Mouse (Mus musculus) limb, embryonic 14.5 days (tissue): ENCODE data around the gene Glipr1l3. TPM values are rescaled to one million over a fixed set of nuclear protein-coding genes. Genes with fewer than 3 reads are reported as not detected.
"Not testable (repeated sequence)": the region's sequence is repeated elsewhere in the genome, so short reads cannot be mapped to it uniquely, and the experiment has no call there.

Experiments
- ATAC-seq: fragments of 200-750 bp; cut with Nextera tagmentation; 2 replicates; pipeline ENCODE4 v1.8.0; 2017; ENCODE audit warnings: low read depth, moderate number of reproducible peaks, moderate TSS enrichment; ENCODE audit not compliant: low FRiP score
- DNase-seq: peaks from one replicate; pipeline ENCODE4 v3.0.0-alpha.2; 2015; ENCODE audit warnings: low spot score
- H3K27ac ChIP-seq: fragments of 300-500 bp; sonication (generic); replicated peaks from 2 replicates; pipeline ENCODE4 v1.5.1; 2014; ENCODE audit warnings: low read depth, mild to moderate bottlenecking, low read length, moderate library complexity, mixed read lengths
- H3K27me3 ChIP-seq: fragments of 300-500 bp; sonication (generic); 2 replicates; pipeline ENCODE4 v1.6.1; 2014; ENCODE audit warnings: low read length, mixed read lengths; ENCODE audit not compliant: control insufficient read depth, insufficient read depth
- H3K36me3 ChIP-seq: fragments of 300-500 bp; sonication (generic); 2 replicates; pipeline ENCODE4 v1.6.1; 2014; ENCODE audit warnings: mild to moderate bottlenecking, low read length, moderate library complexity, mixed read lengths; ENCODE audit not compliant: control insufficient read depth, insufficient read depth
- H3K4me1 ChIP-seq: fragments of 300-500 bp; sonication (generic); 2 replicates; pipeline ENCODE4 v1.6.1; 2014; ENCODE audit warnings: antibody characterized with exemption, low read length, mixed read lengths; ENCODE audit not compliant: control insufficient read depth, insufficient read depth
- H3K4me2 ChIP-seq: fragments of 300-500 bp; sonication (generic); replicated peaks from 2 replicates; pipeline ENCODE4 v1.6.1; 2014; ENCODE audit warnings: low read depth, mild to moderate bottlenecking, low read length, moderate library complexity; ENCODE audit not compliant: severe bottlenecking
- H3K4me3 ChIP-seq: fragments of 300-500 bp; sonication (generic); replicated peaks from 2 replicates; pipeline ENCODE4 v1.5.1; 2014; ENCODE audit warnings: low read length
- H3K9ac ChIP-seq: fragments of 300-500 bp; sonication (generic); 2 replicates; pipeline ENCODE4 v1.6.1; 2014; ENCODE audit warnings: mild to moderate bottlenecking, low read depth, low read length, moderate library complexity; ENCODE audit not compliant: severe bottlenecking
- H3K9me3 ChIP-seq: fragments of 300-500 bp; sonication (generic); 2 replicates; pipeline ENCODE4 v1.6.1; 2016; ENCODE audit warnings: low read length; ENCODE audit not compliant: control insufficient read depth
- POLR2A ChIP-seq: fragments of 200-500 bp; IDR thresholded peaks from 2 replicates; pipeline ENCODE4 v1.8.0; 2012; ENCODE audit warnings: inconsistent platforms, mild to moderate bottlenecking, moderate library complexity, borderline replicate concordance; ENCODE audit not compliant: insufficient read depth, insufficient read length; ENCODE audit errors: extremely low read depth
- WGBS: fragments of 180-500 bp; shearing (Covaris S2); extraction: QIAGEN DNeasy Blood & Tissue Kit; methylation state at CpG from one replicate; pipeline ENCODE4 v1.1.7; 2014; 5-methylcytosine and 5-hydroxymethylcytosine counted together
- polyA plus RNA-seq, 2 experiments: library from polyadenylated mRNA; depleted of rRNA in 1 of 2; stranded (reverse) in 1 of 2; unstranded in 1 of 2; fragments of >200 nt; fragmentation: Nextera tagmentation in 1 of 2; extraction: Ambion mirVana in 1 of 2; gene quantifications; 2 replicates each; pipeline versions ENCODE4 v1.2.1 to v1.2.3; 2012 to 2014

Glipr1l3 gene
- polyA plus RNA-seq, 2 experiments = not detected

- no peaks in the 10 kb centered on the region for H3K9me3 ChIP-seq
- H3K4me1 ChIP-seq = no peaks in the 10 kb centered on the region
- DNase-seq = no peak
- H3K4me3 ChIP-seq = no peak overlapping the region
- no peak overlapping the region for H3K27ac ChIP-seq
- TF ChIP-seq POLR2A = no peak
- no peaks in the 10 kb centered on the region for H3K36me3 ChIP-seq
- H3K4me2 ChIP-seq = no peak overlapping the region
- WGBS = 88% methylated on average over 7 of the region's 7 CpGs
- H3K9ac ChIP-seq = no peak overlapping the region
- no peaks in the 10 kb centered on the region for H3K27me3 ChIP-seq
- no peak for ATAC-seq
These were observed 49.7 kb downstream of the Glipr1l3 start for GRCm38 (mm10) chr10:112110401-112110800.

- not testable (repeated sequence) for H3K4me2 ChIP-seq, H3K9me3 ChIP-seq, H3K4me1 ChIP-seq, H3K36me3 ChIP-seq, H3K27me3 ChIP-seq, H3K4me3 ChIP-seq, H3K27ac ChIP-seq, H3K9ac ChIP-seq
- peak; percentile 43 for DNase-seq
- 6% methylated on average over 5 of the region's 5 CpGs for WGBS
- peak; percentile 12; the same call in 1 of the 2 replicates for ATAC-seq
These were observed 54.3 kb downstream of the Glipr1l3 start for GRCm38 (mm10) chr10:112105785-112106184.

Other genes starting within 250 kb of the Glipr1l3 start
- gene Krr1, start 187.7 kb downstream of the Glipr1l3 start, polyA plus RNA-seq (2012; rRNA removed) = 20.1 and 29.6 TPM in 2 replicates
- gene Krr1, start 187.7 kb downstream of the Glipr1l3 start, polyA plus RNA-seq (2014; fragmentation: Nextera tagmentation; extraction: Ambion mirVana) = 41.3 and 43.7 TPM in 2 replicates
- 3.3 and 6.3 TPM in 2 replicates for gene Glipr1, start 157.7 kb downstream of the Glipr1l3 start, polyA plus RNA-seq (2012; rRNA removed)
- gene Glipr1, start 157.7 kb downstream of the Glipr1l3 start, polyA plus RNA-seq (2014; fragmentation: Nextera tagmentation; extraction: Ambion mirVana) = 2.7 and 5.1 TPM in 2 replicates
- not detected in 2 replicates for gene Glipr1l1, start 100.1 kb downstream of the Glipr1l3 start, polyA plus RNA-seq (2012; rRNA removed)
- not detected in 2 replicates for gene Glipr1l1, start 100.1 kb downstream of the Glipr1l3 start, polyA plus RNA-seq (2014; fragmentation: Nextera tagmentation; extraction: Ambion mirVana)
- gene Glipr1l2, start 77.0 kb downstream of the Glipr1l3 start, polyA plus RNA-seq (2012; rRNA removed) = not detected in 2 replicates
- gene Glipr1l2, start 77.0 kb downstream of the Glipr1l3 start, polyA plus RNA-seq (2014; fragmentation: Nextera tagmentation; extraction: Ambion mirVana) = not detected in 2 replicates
- 0.37 and 0.40 TPM in 2 replicates for gene Caps2, start 3.3 kb upstream of the Glipr1l3 start, polyA plus RNA-seq (2012; rRNA removed)
- 0.28 and 0.33 TPM in 2 replicates for gene Caps2, start 3.3 kb upstream of the Glipr1l3 start, polyA plus RNA-seq (2014; fragmentation: Nextera tagmentation; extraction: Ambion mirVana)
- gene Kcnc2, start 110.8 kb upstream of the Glipr1l3 start, polyA plus RNA-seq (2012; rRNA removed) = 0.57 and 0.76 TPM in 2 replicates
- gene Kcnc2, start 110.8 kb upstream of the Glipr1l3 start, polyA plus RNA-seq (2014; fragmentation: Nextera tagmentation; extraction: Ambion mirVana) = 0.53 and 0.54 TPM in 2 replicates